Mouse (Mus musculus) hindbrain, embryonic 13.5 days (tissue): ENCODE results near the gene Crocc. TPM values are rescaled to one million over a fixed set of nuclear protein-coding genes. Genes with fewer than 3 reads are reported as not detected.

ENCODE experiments used
- ATAC-seq: fragments of 200-750 bp; cut with Nextera tagmentation; 2 replicates; pipeline ENCODE4 v1.8.0; 2017; ENCODE audit warnings: moderate TSS enrichment; ENCODE audit not compliant: low FRiP score
- H3K27ac ChIP-seq: fragments of 300-500 bp; sonication (generic); 2 replicates; pipeline ENCODE4 v1.5.1; 2015; ENCODE audit warnings: inconsistent platforms, mild to moderate bottlenecking, moderate library complexity
- H3K27me3 ChIP-seq: fragments of 300-500 bp; sonication (generic); 2 replicates; pipeline ENCODE4 v1.6.1; 2015; ENCODE audit warnings: mild to moderate bottlenecking, inconsistent platforms
- H3K36me3 ChIP-seq: fragments of 300-500 bp; sonication (generic); 2 replicates; pipeline ENCODE4 v1.6.1; 2015; ENCODE audit warnings: mild to moderate bottlenecking, inconsistent platforms
- H3K4me1 ChIP-seq: fragments of 300-500 bp; sonication (generic); replicated peaks from 2 replicates; pipeline ENCODE4 v1.6.1; 2015; ENCODE audit warnings: inconsistent platforms
- H3K4me2 ChIP-seq: fragments of 300-500 bp; sonication (generic); 2 replicates; pipeline ENCODE4 v1.6.1; 2015; ENCODE audit warnings: inconsistent platforms, mild to moderate bottlenecking, moderate library complexity
- H3K4me3 ChIP-seq: fragments of 300-500 bp; sonication (generic); 2 replicates; pipeline ENCODE4 v1.5.1; 2015; ENCODE audit warnings: mild to moderate bottlenecking, inconsistent platforms
- H3K9ac ChIP-seq: fragments of 300-500 bp; sonication (generic); 2 replicates; pipeline ENCODE4 v1.6.1; 2015; ENCODE audit warnings: mild to moderate bottlenecking, inconsistent platforms
- H3K9me3 ChIP-seq: fragments of 300-500 bp; sonication (generic); 2 replicates; pipeline ENCODE4 v1.6.1; 2016; ENCODE audit warnings: inconsistent platforms
- WGBS: fragments of 180-500 bp; shearing (Covaris S2); methylation state at CpG from one replicate; pipeline ENCODE4 v1.1.7; 2015; 5-methylcytosine and 5-hydroxymethylcytosine counted together
- polyA plus RNA-seq: library from polyadenylated mRNA; unstranded; fragments of >200 nt; fragmentation: Nextera tagmentation; extraction: Ambion mirVana; gene quantifications from 2 replicates; pipeline ENCODE4 v1.2.1, GENCODE M21; 2015

Crocc gene
- polyA plus RNA-seq, 1 experiment from 2014 or later, result 6.0 TPM

- no peaks in the 10 kb centered on the region for H3K9me3 ChIP-seq
- peaks cover 57% of the 10 kb centered on the region for H3K36me3 ChIP-seq
- peaks cover 43% of the 10 kb centered on the region for H3K4me1 ChIP-seq
- 84% methylated on average over 20 of the region's 20 CpGs for WGBS
- H3K9ac ChIP-seq, result no peak overlapping the region
- no peak overlapping the region for H3K4me2 ChIP-seq
- ATAC-seq, result no peak
- no peak overlapping the region for H3K4me3 ChIP-seq
- H3K27ac ChIP-seq, result no peak overlapping the region
- H3K27me3 ChIP-seq, result no peaks in the 10 kb centered on the region
Observed at GRCm38 (mm10) chr4:140992215-140992614, 68.1 kb downstream of the Crocc start.

- peak overlapping the region; percentile 99; the same call in 1 of the 2 replicates for H3K9ac ChIP-seq
- 90% methylated on average over 14 of the region's 14 CpGs for WGBS
- peaks cover 46% of the 10 kb centered on the region for H3K4me1 ChIP-seq
- peaks cover 29% of the 10 kb centered on the region for H3K36me3 ChIP-seq
- H3K27ac ChIP-seq, result no peak overlapping the region
- H3K4me2 ChIP-seq, result peak overlapping the region; percentile 90
- no peaks in the 10 kb centered on the region for H3K27me3 ChIP-seq
- ATAC-seq, result no peak
- H3K9me3 ChIP-seq, result no peaks in the 10 kb centered on the region
- H3K4me3 ChIP-seq, result no peak overlapping the region
Observed at GRCm38 (mm10) chr4:140989447-140989846, 70.9 kb downstream of the Crocc start.

GRCm38 (mm10) chr4:140988706-140989290 lies 71.6 kb downstream of the Crocc start:
- H3K9ac ChIP-seq, result peak overlapping the region; percentile 99

GRCm38 (mm10) chr4:140987476-140987875 lies 72.9 kb downstream of the Crocc start:
- Histone ChIP-seq H3K4me1 (peaks cover 53% of the 10 kb centered on the region), H3K9ac (peak overlapping the region; percentile 99), H3K4me3 (peak overlapping the region; percentile 97), H3K27me3 (no peaks in the 10 kb centered on the region), H3K9me3 (no peaks in the 10 kb centered on the region), H3K36me3 (peaks cover 10% of the 10 kb centered on the region), H3K4me2 (peak overlapping the region; percentile 90), H3K27ac (peak overlapping the region; percentile 92; the same call in 1 of the 2 replicates)
- 33% methylated on average over 7 of the region's 7 CpGs for WGBS
- no peak for ATAC-seq

More at GRCm38 (mm10) chr4:140988706-140989290, 71.6 kb downstream of the Crocc start:
- Histone ChIP-seq H3K9me3 (no peaks in the 10 kb centered on the region), H3K36me3 (peaks cover 23% of the 10 kb centered on the region), H3K4me1 (peaks cover 46% of the 10 kb centered on the region), H3K27ac (peak overlapping the region; percentile 20; the same call in 1 of the 2 replicates), H3K4me2 (peak overlapping the region; percentile 90), H3K4me3 (peak overlapping the region; percentile 97), H3K27me3 (no peaks in the 10 kb centered on the region)
- ATAC-seq, result no peak
- 56% methylated on average over 7 of the region's 7 CpGs for WGBS

GRCm38 (mm10) chr4:140986711-140987395 lies 73.5 kb downstream of the Crocc start, which contains the start of gene Atp13a2:
Gene Atp13a2, plus strand, starts transcription at chr4:140986873.
- no peaks in the 10 kb centered on the region for H3K9me3 ChIP-seq
- peaks cover 52% of the 10 kb centered on the region for H3K4me1 ChIP-seq
- no peaks in the 10 kb centered on the region for H3K27me3 ChIP-seq
- H3K4me2 ChIP-seq, result peak within 1 kb of the TSS; percentile 90
- peaks cover 4% of the 10 kb centered on the region for H3K36me3 ChIP-seq
- H3K27ac ChIP-seq, result peak within 1 kb of the TSS; percentile 92
- H3K9ac ChIP-seq, result peak within 1 kb of the TSS; percentile 99
- WGBS, result under 1% methylated on average over 58 of the region's 58 CpGs
- ATAC-seq, result peak; percentile 88
- peak within 1 kb of the TSS; percentile 97 for H3K4me3 ChIP-seq

- peaks cover 5% of the 10 kb centered on the region for H3K36me3 ChIP-seq
- no peaks in the 10 kb centered on the region for H3K27me3 ChIP-seq
- H3K4me2 ChIP-seq, result peak overlapping the region; percentile 90
- peak overlapping the region; percentile 97 for H3K4me3 ChIP-seq
- WGBS, result 25% methylated on average over 15 of the region's 15 CpGs
- no peaks in the 10 kb centered on the region for H3K9me3 ChIP-seq
- peak overlapping the region; percentile 92 for H3K27ac ChIP-seq
- peak overlapping the region; percentile 99 for H3K9ac ChIP-seq
- H3K4me1 ChIP-seq, result peaks cover 46% of the 10 kb centered on the region
- ATAC-seq, result peak; percentile 47
Observed at GRCm38 (mm10) chr4:140986024-140986710, 74.2 kb downstream of the Crocc start.

- Histone ChIP-seq H3K36me3 (peaks cover 18% of the 10 kb centered on the region), H3K9ac (no peak overlapping the region), H3K4me2 (no peak overlapping the region), H3K4me1 (peaks cover 33% of the 10 kb centered on the region), H3K27me3 (no peaks in the 10 kb centered on the region), H3K27ac (no peak overlapping the region), H3K9me3 (no peaks in the 10 kb centered on the region), H3K4me3 (no peak overlapping the region)
- no peak for ATAC-seq
- WGBS, result 91% methylated on average over 6 of the region's 6 CpGs
Observed at GRCm38 (mm10) chr4:140984544-140984943, 75.8 kb downstream of the Crocc start.

- Histone ChIP-seq H3K9me3 (no peaks in the 10 kb centered on the region), H3K36me3 (peaks cover 27% of the 10 kb centered on the region), H3K27ac (peak overlapping the region; percentile 52; the same call in 1 of the 2 replicates), H3K9ac (no peak overlapping the region), H3K27me3 (no peaks in the 10 kb centered on the region), H3K4me2 (no peak overlapping the region), H3K4me3 (no peak overlapping the region), H3K4me1 (peaks cover 22% of the 10 kb centered on the region)
- no peak for ATAC-seq
- 23% methylated on average over 9 of the region's 9 CpGs for WGBS
Observed at GRCm38 (mm10) chr4:140983442-140983841, 76.9 kb downstream of the Crocc start.

GRCm38 (mm10) chr4:140982808-140983207 lies 77.5 kb downstream of the Crocc start:
- H3K27me3 ChIP-seq, result no peaks in the 10 kb centered on the region
- no peak overlapping the region for H3K4me2 ChIP-seq
- no peaks in the 10 kb centered on the region for H3K9me3 ChIP-seq
- peaks cover 33% of the 10 kb centered on the region for H3K36me3 ChIP-seq
- H3K4me1 ChIP-seq, result peaks cover 16% of the 10 kb centered on the region
- ATAC-seq, result no peak
- no peak overlapping the region for H3K4me3 ChIP-seq
- WGBS, result 61% methylated on average over 4 of the region's 4 CpGs
- 0 out of 2 replicates have a peak overlapping the region, but pooled peaks have one; percentile 52 for H3K27ac ChIP-seq
- no peak overlapping the region for H3K9ac ChIP-seq

- Histone ChIP-seq H3K4me3 (no peak overlapping the region), H3K4me2 (no peak overlapping the region), H3K9me3 (no peaks in the 10 kb centered on the region), H3K27me3 (no peaks in the 10 kb centered on the region), H3K9ac (no peak overlapping the region), H3K4me1 (peaks cover 10% of the 10 kb centered on the region), H3K36me3 (peaks cover 45% of the 10 kb centered on the region), H3K27ac (no peak overlapping the region)
- WGBS, result 90% methylated on average over 2 of the region's 2 CpGs
- no peak for ATAC-seq
Observed at GRCm38 (mm10) chr4:140981605-140982004, 78.7 kb downstream of the Crocc start.

GRCm38 (mm10) chr4:140977886-140978692 lies 82.3 kb downstream of the Crocc start:
- ATAC-seq, result no peak
- no peak overlapping the region for H3K27ac ChIP-seq
- H3K36me3 ChIP-seq, result peaks cover 81% of the 10 kb centered on the region
- H3K4me3 ChIP-seq, result no peak overlapping the region
- no peaks in the 10 kb centered on the region; the same call in 1 of the 2 replicates for H3K4me1 ChIP-seq
- 96% methylated on average over 14 of the region's 14 CpGs for WGBS
- H3K9me3 ChIP-seq, result no peaks in the 10 kb centered on the region
- H3K27me3 ChIP-seq, result no peaks in the 10 kb centered on the region
- no peak overlapping the region for H3K9ac ChIP-seq
- no peak overlapping the region for H3K4me2 ChIP-seq
